Mouse (Mus musculus): ENCODE results near the gene Kcnk5. TPM values are rescaled to one million over a fixed set of nuclear protein-coding genes. Genes with fewer than 3 reads are reported as not detected.

Kcnk5 gene
- polyA plus RNA-seq, 1 experiment = 15.9 TPM

DNA sequence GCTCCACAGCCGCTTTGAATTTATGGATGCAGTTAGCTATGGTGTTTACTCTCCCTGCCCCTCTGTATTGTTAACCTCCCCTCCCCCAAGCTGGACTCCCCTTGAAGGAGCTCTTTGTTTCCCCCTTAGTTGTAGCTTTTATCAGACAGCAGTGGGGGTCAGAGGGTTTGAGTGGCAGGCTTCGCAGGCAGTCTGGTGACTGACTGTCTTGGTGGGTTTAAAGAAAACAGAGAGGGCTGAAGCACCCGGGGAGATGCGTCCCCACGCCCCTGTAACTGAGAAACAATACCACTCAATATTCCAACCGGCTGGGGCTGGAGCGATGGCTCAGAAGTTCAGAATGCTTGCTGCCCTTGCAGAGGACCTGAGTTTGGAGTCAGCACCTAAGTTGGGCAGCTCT is 39.5 kb upstream of the Kcnk5 start:
- TF ChIP-seq FLI1 (IDR thresholded peaks at IDR 0.05; ENCODE audit: low read length) (no peak), GATA1 (IDR thresholded peaks at IDR 0.05; ENCODE audit: borderline replicate concordance, low read length) (no peak)
- Histone ChIP-seq H3K4me1 (peaks cover 39% of the 10 kb centered on the region), H3K4me3 (replicated peaks) (no peak overlapping the region), H3K36me3 (replicated peaks; ENCODE audit: low read length) (no peaks in the 10 kb centered on the region), H3K9me3 (no peaks in the 10 kb centered on the region), H3K27me3 (replicated peaks) (peaks cover 2% of the 10 kb centered on the region)

DNA sequence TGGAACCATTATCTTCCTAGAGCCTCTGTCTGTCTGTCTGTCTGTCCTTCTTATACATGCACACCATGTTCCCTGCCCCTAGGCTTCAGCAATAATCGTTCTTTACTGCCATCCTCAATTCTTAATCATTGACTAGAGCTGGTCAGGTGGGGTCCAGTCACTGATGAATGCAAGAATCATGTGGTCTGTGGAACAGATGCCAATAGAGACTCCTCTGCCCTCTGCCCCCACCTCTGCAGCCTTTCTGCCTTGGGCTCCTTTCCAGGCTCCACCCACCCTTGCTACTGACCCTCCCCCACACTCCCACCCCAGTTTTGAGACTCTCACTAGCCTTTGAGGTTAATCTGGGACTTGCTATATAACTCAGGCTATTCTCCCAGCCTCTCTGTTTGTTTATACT is 38.2 kb upstream of the Kcnk5 start:
- Histone ChIP-seq H3K27me3 (replicated peaks) (peaks cover 5% of the 10 kb centered on the region), H3K36me3 (replicated peaks; ENCODE audit: low read length) (no peaks in the 10 kb centered on the region), H3K4me3 (replicated peaks) (no peak overlapping the region), H3K4me1 (peaks cover 49% of the 10 kb centered on the region), H3K9me3 (no peaks in the 10 kb centered on the region)
- no peak for TF ChIP-seq FLI1 (IDR thresholded peaks at IDR 0.05; ENCODE audit: low read length)
- TF ChIP-seq GATA1 (IDR thresholded peaks at IDR 0.05; ENCODE audit: borderline replicate concordance, low read length) = no peak

GRCm38 (mm10) chr14:20217299-20217864 is 35.8 kb upstream of the Kcnk5 start:
- Histone ChIP-seq H3K27me3 (replicated peaks) (peaks cover 5% of the 10 kb centered on the region), H3K9me3 (no peaks in the 10 kb centered on the region), H3K36me3 (replicated peaks; ENCODE audit: low read length) (no peaks in the 10 kb centered on the region), H3K4me3 (replicated peaks) (no peak overlapping the region), H3K4me1 (peaks cover 42% of the 10 kb centered on the region)
- TF ChIP-seq GATA1 (IDR thresholded peaks at IDR 0.05; ENCODE audit: borderline replicate concordance, low read length) (no peak), FLI1 (IDR thresholded peaks at IDR 0.05; ENCODE audit: low read length) (no peak)

GRCm38 (mm10) chr14:20216561-20217298 is 35.1 kb upstream of the Kcnk5 start:
- Histone ChIP-seq H3K27me3 (replicated peaks) (peaks cover 5% of the 10 kb centered on the region), H3K4me3 (replicated peaks) (no peak overlapping the region), H3K36me3 (replicated peaks; ENCODE audit: low read length) (no peaks in the 10 kb centered on the region), H3K9me3 (no peaks in the 10 kb centered on the region), H3K4me1 (peaks cover 48% of the 10 kb centered on the region)
- TF ChIP-seq FLI1 (IDR thresholded peaks at IDR 0.05; ENCODE audit: low read length) (no peak), GATA1 (IDR thresholded peaks at IDR 0.05; ENCODE audit: borderline replicate concordance, low read length) (no peak)

DNA sequence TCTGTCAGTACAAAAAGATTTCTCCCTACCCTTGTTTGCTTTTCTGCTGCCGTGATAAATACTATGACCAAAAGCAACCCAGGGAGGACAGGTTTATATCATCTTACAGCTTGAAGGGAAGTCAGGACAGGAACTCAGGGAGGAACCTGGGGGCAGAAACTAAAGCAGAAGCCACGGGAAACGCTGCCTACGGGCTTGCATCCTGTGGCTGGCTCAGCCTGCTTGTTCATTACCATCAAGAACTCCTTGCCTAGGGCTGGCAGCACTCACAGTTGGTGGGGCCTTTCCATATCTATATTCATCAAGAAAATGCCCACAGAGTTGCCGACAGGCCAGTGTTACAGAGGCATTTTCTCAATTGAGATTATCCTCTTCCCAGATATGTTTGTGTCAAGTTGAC is 34.2 kb upstream of the Kcnk5 start:
- Histone ChIP-seq H3K4me1 (peaks cover 50% of the 10 kb centered on the region), H3K27me3 (replicated peaks) (peaks cover 5% of the 10 kb centered on the region), H3K9me3 (no peaks in the 10 kb centered on the region), H3K4me3 (replicated peaks) (no peak overlapping the region), H3K36me3 (replicated peaks; ENCODE audit: low read length) (no peaks in the 10 kb centered on the region)
- no peak for TF ChIP-seq FLI1 (IDR thresholded peaks at IDR 0.05; ENCODE audit: low read length)
- TF ChIP-seq GATA1 (IDR thresholded peaks at IDR 0.05; ENCODE audit: borderline replicate concordance, low read length) = no peak

DNA sequence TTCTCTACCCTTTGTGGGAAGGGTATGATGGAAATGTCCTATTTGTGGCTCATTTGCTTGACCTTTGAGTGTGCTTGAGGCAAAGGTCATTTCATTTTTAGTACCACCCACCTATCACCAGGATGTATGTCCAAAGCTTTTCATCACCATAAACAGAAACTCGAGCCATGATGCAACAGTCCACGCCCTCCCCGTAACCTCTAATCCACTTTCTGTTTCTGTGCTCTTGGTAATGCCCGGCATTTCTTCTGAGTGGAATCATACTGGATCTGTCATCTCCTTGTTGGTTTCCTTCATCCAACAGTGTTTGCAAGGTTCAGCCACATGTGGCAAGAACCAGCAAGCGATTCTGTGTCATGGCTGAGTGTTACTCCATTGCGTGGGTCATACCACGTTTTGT is 32.5 kb upstream of the Kcnk5 start:
- Histone ChIP-seq H3K36me3 (replicated peaks; ENCODE audit: low read length) (no peaks in the 10 kb centered on the region), H3K27me3 (replicated peaks) (peaks cover 3% of the 10 kb centered on the region), H3K4me1 (peaks cover 53% of the 10 kb centered on the region), H3K9me3 (no peaks in the 10 kb centered on the region), H3K4me3 (replicated peaks) (no peak overlapping the region)
- no peak for TF ChIP-seq GATA1 (IDR thresholded peaks at IDR 0.05; ENCODE audit: borderline replicate concordance, low read length)
- TF ChIP-seq FLI1 (IDR thresholded peaks at IDR 0.05; ENCODE audit: low read length) = no peak

DNA sequence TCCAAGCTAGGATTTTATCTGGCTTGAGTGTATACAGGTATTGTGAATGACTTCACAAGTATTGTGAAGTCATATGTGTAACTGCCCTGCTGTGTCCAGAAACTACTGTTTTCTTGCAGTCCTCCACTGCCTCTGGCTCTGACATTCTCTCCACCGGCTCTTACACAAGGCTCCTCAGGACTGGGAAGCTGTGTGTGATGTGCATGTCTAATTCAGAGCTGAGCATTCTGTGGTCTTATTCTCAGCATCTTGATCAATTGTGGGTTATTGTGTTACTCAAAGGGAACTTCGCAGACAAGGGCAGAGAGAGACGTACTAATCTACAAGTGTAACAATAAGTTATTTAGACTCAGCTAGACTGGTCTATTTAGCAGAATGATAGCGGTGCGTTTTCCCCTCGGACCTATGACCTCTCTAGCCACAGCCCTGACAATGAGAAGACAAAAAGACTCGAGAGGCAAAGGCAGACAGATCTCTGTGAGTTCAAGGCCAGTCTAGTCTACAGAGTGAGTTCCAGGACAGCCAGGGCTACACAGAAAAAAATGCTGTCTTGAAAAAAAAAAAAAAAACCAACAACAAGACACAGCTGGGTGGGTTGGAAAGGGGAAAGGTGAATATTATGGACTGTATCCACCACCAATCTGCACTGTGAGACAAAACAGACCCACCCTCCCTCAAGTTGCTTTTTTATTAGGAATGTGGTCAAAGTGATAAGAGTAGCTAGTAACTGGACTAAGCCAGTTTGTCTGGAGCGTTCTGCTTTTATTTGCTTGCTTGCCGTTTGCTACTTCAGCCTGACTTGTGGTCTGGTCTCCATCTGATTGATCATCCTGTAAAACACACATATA is 30.4 kb upstream of the Kcnk5 start:
- H3K4me3 ChIP-seq (replicated peaks) = no peak overlapping the region
- H3K9me3 ChIP-seq = no peaks in the 10 kb centered on the region
- H3K27me3 ChIP-seq (replicated peaks) = peaks cover 6% of the 10 kb centered on the region
- H3K4me1 ChIP-seq = peaks cover 50% of the 10 kb centered on the region
- TF ChIP-seq FLI1 (IDR thresholded peaks at IDR 0.05; ENCODE audit: low read length) (no peak), GATA1 (IDR thresholded peaks at IDR 0.05; ENCODE audit: borderline replicate concordance, low read length) (no peak)
- H3K36me3 ChIP-seq (replicated peaks; ENCODE audit: low read length) = no peaks in the 10 kb centered on the region

- H3K4me3 ChIP-seq (replicated peaks) = no peak overlapping the region
- peaks cover 34% of the 10 kb centered on the region for H3K4me1 ChIP-seq
- H3K27me3 ChIP-seq (replicated peaks) = peaks cover 6% of the 10 kb centered on the region
- H3K36me3 ChIP-seq (replicated peaks; ENCODE audit: low read length) = no peaks in the 10 kb centered on the region
- TF ChIP-seq FLI1 (IDR thresholded peaks at IDR 0.05; ENCODE audit: low read length) (no peak), GATA1 (IDR thresholded peaks at IDR 0.05; ENCODE audit: borderline replicate concordance, low read length) (no peak)
- no peaks in the 10 kb centered on the region for H3K9me3 ChIP-seq
These were observed 28.3 kb upstream of the Kcnk5 start for GRCm38 (mm10) chr14:20209926-20210325.

- Histone ChIP-seq H3K9me3 (no peaks in the 10 kb centered on the region), H3K36me3 (replicated peaks; ENCODE audit: low read length) (no peaks in the 10 kb centered on the region), H3K4me1 (peaks cover 39% of the 10 kb centered on the region), H3K27me3 (replicated peaks) (peaks cover 6% of the 10 kb centered on the region), H3K4me3 (replicated peaks) (no peak overlapping the region)
- TF ChIP-seq FLI1 (IDR thresholded peaks at IDR 0.05; ENCODE audit: low read length) (no peak), GATA1 (IDR thresholded peaks at IDR 0.05; ENCODE audit: borderline replicate concordance, low read length) (no peak)
These were observed 26.8 kb upstream of the Kcnk5 start for GRCm38 (mm10) chr14:20208435-20208834.

DNA sequence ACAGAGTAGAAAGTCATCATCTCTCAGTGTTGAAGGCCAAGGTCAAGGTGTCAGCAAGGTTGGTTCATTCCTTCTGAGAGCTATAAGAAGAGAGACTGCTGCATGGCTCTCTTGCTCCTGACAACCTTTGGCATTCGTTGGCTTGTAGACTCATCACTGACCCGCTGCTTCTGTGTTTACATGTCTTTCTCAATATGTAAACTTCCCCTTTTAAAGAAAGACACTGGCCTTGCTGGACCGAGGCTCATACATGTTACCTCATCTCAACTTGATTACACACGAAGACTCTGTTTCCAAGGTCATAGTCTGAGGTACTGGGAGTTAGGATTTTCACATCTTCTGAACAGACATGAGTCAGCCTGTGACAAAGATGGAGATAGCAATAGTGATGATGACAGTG is 24.1 kb upstream of the Kcnk5 start:
- no peaks in the 10 kb centered on the region for H3K36me3 ChIP-seq (replicated peaks; ENCODE audit: low read length)
- TF ChIP-seq FLI1 (IDR thresholded peaks at IDR 0.05; ENCODE audit: low read length) (no peak), GATA1 (IDR thresholded peaks at IDR 0.05; ENCODE audit: borderline replicate concordance, low read length) (no peak)
- H3K27me3 ChIP-seq (replicated peaks) = peaks cover 6% of the 10 kb centered on the region
- H3K9me3 ChIP-seq = no peaks in the 10 kb centered on the region
- H3K4me1 ChIP-seq = peaks cover 32% of the 10 kb centered on the region
- peak overlapping the region; percentile 64 for H3K4me3 ChIP-seq (replicated peaks)
